ENCODE assay signal across 8 mouse cellular contexts in genomic region chr3:122273407-122274240, GRCm38 (mm10). TPM values are rescaled to one million over a fixed set of nuclear protein-coding genes. Genes with fewer than 3 reads are reported as not detected.
DNase-seq lines count a peak whose midpoint lies in the region; ATAC-seq lines count a peak whose summit lies in the region.

No protein-coding gene starts in this region.

- H3K4me1 ChIP-seq in heart, embryonic 15.5 days (replicated peaks) = peaks cover 38% of the 10 kb centered on the region
- peaks cover 34% of the 10 kb centered on the region for H3K4me1 ChIP-seq in heart, embryonic 16.5 days (ENCODE audit: control insufficient read depth, insufficient read depth, low read length)

- peak overlapping the region; percentile 90 for H3K4me3 ChIP-seq in heart, embryonic 15.5 days
- peak overlapping the region; percentile 100 for H3K4me3 ChIP-seq in heart, embryonic 16.5 days (ENCODE audit: low read length)

- ATAC-seq in heart, embryonic 15.5 days (replicated peaks; ENCODE audit: insufficient number of reproducible peaks, insufficient read depth, low FRiP score, low read depth) = no peak
- peak; percentile 79 for ATAC-seq in activated CD4-positive, CD25-positive, alpha-beta regulatory T cell, adult 4 months
- no peak for ATAC-seq in heart, embryonic 16.5 days (replicated peaks; ENCODE audit: extremely low read depth, insufficient read depth, low FRiP score)
- ATAC-seq in megakaryocyte, adult 5-6 weeks (ENCODE audit: poor library complexity, severe bottlenecking) = peak; percentile 79

- peak overlapping the region; percentile 55 for H3K4me2 ChIP-seq in heart, embryonic 15.5 days
- H3K4me2 ChIP-seq in heart, embryonic 16.5 days (ENCODE audit: low read depth, low read length) = peak overlapping the region; percentile 62

- WGBS in heart, embryonic 15.5 days = 10% methylated on average over 19 of the region's 20 CpGs
- WGBS in heart, embryonic 16.5 days = 10% methylated on average over 19 of the region's 20 CpGs

- H3K27ac ChIP-seq in heart, embryonic 15.5 days = peak overlapping the region; percentile 47; the same call in 1 of the 2 replicates
- no peak overlapping the region; the same call in 1 of the 2 replicates for H3K27ac ChIP-seq in heart, embryonic 16.5 days (ENCODE audit: low read length)

- intact Hi-C loops in heart, postnatal 14 days (cut with DNase I) = loop anchor here (2.0 to 10.0 kb wide), 3 partner anchors 17 to 389 kb away; no protein-coding TSS in a partner anchor

- peak overlapping the region; percentile 36; the same call in 1 of the 2 replicates for H3K9ac ChIP-seq in heart, embryonic 15.5 days
- peak overlapping the region; percentile 98 for H3K9ac ChIP-seq in heart, embryonic 16.5 days (ENCODE audit: low read length)

- H3K36me3 ChIP-seq in heart, embryonic 15.5 days = peaks cover 32% of the 10 kb centered on the region
- peaks cover 31% of the 10 kb centered on the region for H3K36me3 ChIP-seq in heart, embryonic 16.5 days (ENCODE audit: control insufficient read depth, insufficient read depth)

- H3K27me3 ChIP-seq in heart, embryonic 15.5 days = no peaks in the 10 kb centered on the region
- no peaks in the 10 kb centered on the region for H3K27me3 ChIP-seq in heart, embryonic 16.5 days (ENCODE audit: control insufficient read depth, insufficient read depth, low read length)

- no peaks in the 10 kb centered on the region for H3K9me3 ChIP-seq in heart, embryonic 15.5 days (replicated peaks)
- H3K9me3 ChIP-seq in heart, embryonic 16.5 days (replicated peaks; ENCODE audit: control insufficient read depth, low read length) = no peaks in the 10 kb centered on the region

- DNase-seq in heart, postnatal 14 days = no peak
- no peak for DNase-seq in urinary bladder, adult 2 months (ENCODE audit: low spot score)
- no peak for DNase-seq in urinary bladder, postnatal 4 days (ENCODE audit: low spot score in 2 of 2)
- no peak for DNase-seq in lung, postnatal 25 days (ENCODE audit: low spot score)

RNA-seq across cellular contexts. Expression of gene Dnttip2, which starts 0.6 kb away (rescaled TPM):
- 37.7 and 38.4 TPM in 2 replicates for polyA plus RNA-seq in heart, embryonic 15.5 days (2015; fragmentation: Nextera tagmentation; extraction: Ambion mirVana)
- 10 to 100 TPM; 23.9 to 24.1 TPM for total RNA-seq in heart, postnatal 14 days (2021)
- polyA plus RNA-seq in activated CD4-positive, CD25-positive, alpha-beta regulatory T cell, adult 4 months (2017; shearing (Covaris generic)) = 100 to 1,000 TPM in 1 of 2 experiments, 10 to 100 TPM in 1; 92.1 to 105 TPM
- polyA plus RNA-seq in heart, embryonic 16.5 days (2015; fragmentation: Nextera tagmentation; extraction: Ambion mirVana) = 37.8 and 42.4 TPM in 2 replicates
- total RNA-seq in megakaryocyte, adult 5-6 weeks (2015) = 65.3 and 76.9 TPM in 2 replicates
- 81.9 and 94.7 TPM in 2 replicates for total RNA-seq in megakaryocyte, adult 5-6 weeks (2017)
- 32.1 and 33.5 TPM in 2 replicates for polyA plus RNA-seq in urinary bladder, adult 2 months (2012; rRNA removed)

RNA-seq across cellular contexts. Expression of gene Bcar3, which starts 20.3 kb away (rescaled TPM):
- 3.9 and 5.7 TPM in 2 replicates for polyA plus RNA-seq in heart, embryonic 15.5 days (2015; fragmentation: Nextera tagmentation; extraction: Ambion mirVana)
- 1 to 10 TPM; 8.0 to 9.0 TPM for total RNA-seq in heart, postnatal 14 days (2021)
- polyA plus RNA-seq in activated CD4-positive, CD25-positive, alpha-beta regulatory T cell, adult 4 months (2017; shearing (Covaris generic)) = under 1 TPM; 0.61 to 0.70 TPM
- polyA plus RNA-seq in heart, embryonic 16.5 days (2015; fragmentation: Nextera tagmentation; extraction: Ambion mirVana) = 4.2 and 4.5 TPM in 2 replicates
- total RNA-seq in megakaryocyte, adult 5-6 weeks (2015) = 0.46 and 1.2 TPM in 2 replicates
- 1.2 and 2.0 TPM in 2 replicates for total RNA-seq in megakaryocyte, adult 5-6 weeks (2017)
- 33.1 and 40.3 TPM in 2 replicates for polyA plus RNA-seq in urinary bladder, adult 2 months (2012; rRNA removed)

RNA-seq across cellular contexts. Expression of gene Gclm, which starts 28.3 kb away (rescaled TPM):
- polyA plus RNA-seq in heart, embryonic 15.5 days (2015; fragmentation: Nextera tagmentation; extraction: Ambion mirVana) = 65.6 and 71.9 TPM in 2 replicates
- total RNA-seq in heart, postnatal 14 days (2021) = 10 to 100 TPM; 57.2 to 61.6 TPM
- 1 to 10 TPM; 5.2 to 6.0 TPM for polyA plus RNA-seq in activated CD4-positive, CD25-positive, alpha-beta regulatory T cell, adult 4 months (2017; shearing (Covaris generic))
- polyA plus RNA-seq in heart, embryonic 16.5 days (2015; fragmentation: Nextera tagmentation; extraction: Ambion mirVana) = 52.5 and 59.9 TPM in 2 replicates
- 59.2 and 67.7 TPM in 2 replicates for total RNA-seq in megakaryocyte, adult 5-6 weeks (2015)
- total RNA-seq in megakaryocyte, adult 5-6 weeks (2017) = 20.2 and 28.8 TPM in 2 replicates
- 84.0 and 84.1 TPM in 2 replicates for polyA plus RNA-seq in urinary bladder, adult 2 months (2012; rRNA removed)

Comparison
In these comparisons a context has a peak if more than half of its experiments do, and no peak if none do; other contexts are left out.
1. ATAC-seq: peak in activated CD4-positive, CD25-positive, alpha-beta regulatory T cell, adult 4 months (single experiment) and megakaryocyte, adult 5-6 weeks (single experiment); none in heart, embryonic 15.5 days (single experiment) and heart, embryonic 16.5 days (single experiment).